Mouse (Mus musculus): ENCODE results near the gene Ccr2. TPM values are rescaled to one million over a fixed set of nuclear protein-coding genes. Genes with fewer than 3 reads are reported as not detected.
"Not testable (repeated sequence)": the region's sequence is repeated elsewhere in the genome, so short reads cannot be mapped to it uniquely, and the experiment has no call there.

Gene Ccr2
- polyA plus RNA-seq, 1 experiment = not detected

DNA sequence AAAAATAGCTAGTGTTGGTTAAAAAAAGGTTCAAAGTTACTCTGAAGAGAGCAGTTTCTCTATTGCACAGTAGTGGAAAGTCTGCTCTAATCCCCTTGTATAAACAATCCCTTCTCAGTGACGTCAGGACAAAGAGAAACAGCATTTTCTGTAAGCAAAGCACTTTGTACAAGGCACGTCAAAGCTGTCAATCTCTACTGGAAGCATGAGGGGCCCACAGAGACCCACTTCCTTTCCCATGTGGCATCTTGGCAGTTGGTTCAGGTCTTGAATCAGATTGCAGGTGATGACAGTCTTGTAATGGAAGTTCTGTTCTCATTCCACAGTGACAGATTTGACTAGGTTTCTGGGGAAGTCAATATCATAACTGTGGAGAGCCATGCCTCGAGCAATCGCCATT is 21.9 kb upstream of the Ccr2 start:
- no peaks in the 10 kb centered on the region for H3K9me3 ChIP-seq (ENCODE audit: control insufficient read depth, low read length)
- no peaks in the 10 kb centered on the region for H3K27me3 ChIP-seq (ENCODE audit: control insufficient read depth)
- H3K4me3 ChIP-seq (replicated peaks) = no peak overlapping the region
- no peaks in the 10 kb centered on the region; the same call in 1 of the 2 replicates for H3K4me1 ChIP-seq (ENCODE audit: control insufficient read depth)
- H3K36me3 ChIP-seq (ENCODE audit: control insufficient read depth) = no peaks in the 10 kb centered on the region
- TF ChIP-seq GATA1 (IDR thresholded peaks at IDR 0.05; ENCODE audit: low read length) = no peak
- TF ChIP-seq TAL1 (IDR thresholded peaks at IDR 0.05; ENCODE audit: low read length) = no peak

DNA sequence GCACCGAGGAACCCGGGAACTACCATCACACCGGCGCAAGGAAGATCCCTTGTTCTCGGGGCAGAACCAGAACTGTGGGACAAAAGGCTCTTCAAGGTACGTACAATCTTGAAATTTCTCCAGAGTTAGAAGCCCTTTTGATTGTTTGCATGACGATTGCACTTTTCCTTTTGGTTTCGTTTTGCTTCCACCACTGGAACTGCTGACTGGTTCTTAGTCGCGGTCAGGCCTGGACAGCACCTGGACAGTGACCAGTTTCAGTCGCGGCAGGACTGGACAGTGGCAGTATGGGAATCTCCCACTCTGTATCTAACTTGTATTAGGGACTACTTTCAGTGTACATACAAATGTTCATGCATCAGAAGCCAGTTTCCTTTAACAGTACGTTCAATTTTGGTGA is 21.3 kb upstream of the Ccr2 start:
- not testable (repeated sequence) for H3K4me1 ChIP-seq (ENCODE audit: control insufficient read depth); H3K4me3 ChIP-seq (replicated peaks); H3K36me3 ChIP-seq (ENCODE audit: control insufficient read depth); H3K9me3 ChIP-seq (ENCODE audit: control insufficient read depth, low read length); H3K27me3 ChIP-seq (ENCODE audit: control insufficient read depth)

DNA sequence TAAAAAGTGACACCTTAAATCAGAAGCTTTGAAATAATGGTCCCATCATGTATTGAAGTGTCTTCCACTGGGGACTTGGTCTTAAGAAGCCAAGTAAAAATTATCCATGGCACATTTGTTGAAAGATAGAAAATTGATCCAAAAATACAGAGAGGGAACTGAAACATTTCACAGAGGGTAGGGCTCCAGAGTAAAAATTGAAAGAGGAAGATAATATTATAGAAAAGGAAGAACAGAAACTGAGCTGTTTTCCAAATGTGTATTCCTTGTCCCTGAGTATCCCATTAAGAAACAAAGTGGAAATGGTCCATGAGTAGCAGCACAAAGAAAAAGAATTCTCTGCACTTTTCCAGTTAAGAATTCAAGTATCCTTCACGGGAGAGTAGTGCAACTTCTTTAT is 11.3 kb upstream of the Ccr2 start:
- Histone ChIP-seq H3K36me3 (ENCODE audit: control insufficient read depth) (no peaks in the 10 kb centered on the region), H3K9me3 (ENCODE audit: control insufficient read depth, low read length) (no peaks in the 10 kb centered on the region), H3K4me1 (ENCODE audit: control insufficient read depth) (no peaks in the 10 kb centered on the region), H3K4me3 (replicated peaks) (no peak overlapping the region), H3K27me3 (ENCODE audit: control insufficient read depth) (no peaks in the 10 kb centered on the region)
- TF ChIP-seq TAL1 (IDR thresholded peaks at IDR 0.05; ENCODE audit: low read length) (no peak), GATA1 (IDR thresholded peaks at IDR 0.05; ENCODE audit: low read length) (no peak)

- Histone ChIP-seq H3K9me3 (ENCODE audit: control insufficient read depth, low read length) (no peaks in the 10 kb centered on the region), H3K27me3 (ENCODE audit: control insufficient read depth) (no peaks in the 10 kb centered on the region), H3K36me3 (ENCODE audit: control insufficient read depth) (no peaks in the 10 kb centered on the region), H3K4me1 (ENCODE audit: control insufficient read depth) (peaks cover 9% of the 10 kb centered on the region), H3K4me3 (replicated peaks) (no peak overlapping the region)
- TF ChIP-seq GATA1 (IDR thresholded peaks at IDR 0.05; ENCODE audit: low read length) (no peak), TAL1 (IDR thresholded peaks at IDR 0.05; ENCODE audit: low read length) (no peak)
Measured at GRCm38 (mm10) chr9:124099127-124099526, 2.6 kb upstream of the Ccr2 start.

DNA sequence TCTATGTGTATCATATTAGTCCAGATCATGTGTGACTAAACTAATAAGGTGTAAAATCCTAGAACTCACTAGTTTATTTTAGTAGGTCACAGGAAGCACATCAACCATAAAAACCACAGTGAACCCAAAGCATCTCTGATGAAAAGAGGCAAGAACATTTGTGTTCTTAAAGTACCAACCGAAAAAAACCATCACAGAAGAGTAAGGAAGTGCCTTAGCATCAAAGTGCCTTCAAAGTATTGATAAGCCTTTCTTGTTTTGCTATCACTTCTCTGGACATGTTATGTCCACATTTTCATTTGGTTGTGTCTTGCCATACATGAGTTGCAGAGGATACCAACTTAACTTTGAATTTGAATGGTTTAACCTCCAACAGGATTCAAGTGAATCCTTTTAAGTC is 1.4 kb upstream of the Ccr2 start:
- TF ChIP-seq TAL1 (IDR thresholded peaks at IDR 0.05; ENCODE audit: low read length) (no peak), GATA1 (IDR thresholded peaks at IDR 0.05; ENCODE audit: low read length) (no peak)
- Histone ChIP-seq H3K4me3 (replicated peaks) (no peak overlapping the region), H3K9me3 (ENCODE audit: control insufficient read depth, low read length) (no peaks in the 10 kb centered on the region), H3K27me3 (ENCODE audit: control insufficient read depth) (no peaks in the 10 kb centered on the region), H3K36me3 (ENCODE audit: control insufficient read depth) (no peaks in the 10 kb centered on the region), H3K4me1 (ENCODE audit: control insufficient read depth) (peaks cover 9% of the 10 kb centered on the region)

GRCm38 (mm10) chr9:124103199-124103598 is 1.4 kb downstream of the Ccr2 start:
- H3K27me3 ChIP-seq (ENCODE audit: control insufficient read depth) = no peaks in the 10 kb centered on the region
- no peak overlapping the region for H3K4me3 ChIP-seq (replicated peaks)
- no peaks in the 10 kb centered on the region for H3K9me3 ChIP-seq (ENCODE audit: control insufficient read depth, low read length)
- peaks cover 12% of the 10 kb centered on the region for H3K4me1 ChIP-seq (ENCODE audit: control insufficient read depth)
- TF ChIP-seq GATA1 (IDR thresholded peaks at IDR 0.05; ENCODE audit: low read length) (no peak), TAL1 (IDR thresholded peaks at IDR 0.05; ENCODE audit: low read length) (no peak)
- no peaks in the 10 kb centered on the region for H3K36me3 ChIP-seq (ENCODE audit: control insufficient read depth)

DNA sequence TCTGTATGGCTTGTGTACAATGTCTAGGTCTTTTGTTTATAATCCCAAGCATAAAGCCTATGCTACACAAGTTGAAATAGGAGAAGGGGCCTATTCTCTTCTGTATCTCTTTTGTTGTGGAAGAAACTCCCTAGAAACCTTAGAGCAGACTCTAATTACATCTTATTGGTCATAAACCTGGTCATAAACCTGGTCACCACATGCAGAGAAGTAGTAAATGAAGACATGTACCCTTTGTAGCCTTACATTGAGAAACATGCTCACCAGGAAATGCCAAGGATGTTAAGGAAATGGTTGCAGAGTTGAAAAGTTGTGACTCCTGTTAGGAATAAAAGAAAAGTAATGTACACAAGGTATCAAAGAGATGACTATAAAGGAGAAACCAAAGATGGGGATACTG is 3.4 kb downstream of the Ccr2 start:
- Histone ChIP-seq H3K4me1 (ENCODE audit: control insufficient read depth) (peaks cover 24% of the 10 kb centered on the region), H3K9me3 (ENCODE audit: control insufficient read depth, low read length) (no peaks in the 10 kb centered on the region), H3K4me3 (replicated peaks) (no peak overlapping the region), H3K27me3 (ENCODE audit: control insufficient read depth) (no peaks in the 10 kb centered on the region), H3K36me3 (ENCODE audit: control insufficient read depth) (no peaks in the 10 kb centered on the region)
- TF ChIP-seq TAL1 (IDR thresholded peaks at IDR 0.05; ENCODE audit: low read length) (no peak), GATA1 (IDR thresholded peaks at IDR 0.05; ENCODE audit: low read length) (no peak)

- TF ChIP-seq TAL1 (IDR thresholded peaks at IDR 0.05; ENCODE audit: low read length) = no peak
- no peak for TF ChIP-seq GATA1 (IDR thresholded peaks at IDR 0.05; ENCODE audit: low read length)
- no peaks in the 10 kb centered on the region for H3K9me3 ChIP-seq (ENCODE audit: control insufficient read depth, low read length)
- H3K4me3 ChIP-seq (replicated peaks) = no peak overlapping the region
- H3K4me1 ChIP-seq (ENCODE audit: control insufficient read depth) = peaks cover 30% of the 10 kb centered on the region
- no peaks in the 10 kb centered on the region for H3K27me3 ChIP-seq (ENCODE audit: control insufficient read depth)
- no peaks in the 10 kb centered on the region for H3K36me3 ChIP-seq (ENCODE audit: control insufficient read depth)
Measured at GRCm38 (mm10) chr9:124107232-124107631, 5.5 kb downstream of the Ccr2 start.

GRCm38 (mm10) chr9:124108356-124109127 is 6.8 kb downstream of the Ccr2 start:
- H3K4me3 ChIP-seq (replicated peaks) = no peak overlapping the region
- TF ChIP-seq TAL1 (IDR thresholded peaks at IDR 0.05; ENCODE audit: low read length) = no peak
- TF ChIP-seq GATA1 (IDR thresholded peaks at IDR 0.05; ENCODE audit: low read length) = no peak
- H3K27me3 ChIP-seq (ENCODE audit: control insufficient read depth) = no peaks in the 10 kb centered on the region
- peaks cover 33% of the 10 kb centered on the region for H3K4me1 ChIP-seq (ENCODE audit: control insufficient read depth)
- H3K9me3 ChIP-seq (ENCODE audit: control insufficient read depth, low read length) = no peaks in the 10 kb centered on the region
- no peaks in the 10 kb centered on the region for H3K36me3 ChIP-seq (ENCODE audit: control insufficient read depth)

DNA sequence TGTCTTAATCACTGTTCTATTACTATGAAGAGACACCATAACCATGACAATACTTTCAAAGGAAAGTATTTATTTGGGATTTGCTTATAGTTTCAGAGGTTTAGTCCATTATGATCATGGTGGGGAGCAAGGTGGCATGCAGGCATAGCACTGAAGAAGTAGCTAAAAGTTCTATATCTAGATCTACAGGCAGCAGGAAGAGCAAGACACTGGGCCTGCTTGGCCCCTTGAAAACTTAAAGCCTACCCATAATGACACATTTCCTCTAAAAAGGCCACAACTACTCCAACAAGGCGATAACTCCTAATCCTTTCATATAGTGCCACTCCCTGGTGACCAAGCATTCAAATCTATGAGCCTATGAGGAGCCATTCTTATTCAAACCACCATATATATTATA is 10.2 kb downstream of the Ccr2 start:
- peaks cover 35% of the 10 kb centered on the region for H3K4me1 ChIP-seq (ENCODE audit: control insufficient read depth)
- H3K4me3 ChIP-seq (replicated peaks) = no peak overlapping the region
- no peaks in the 10 kb centered on the region for H3K27me3 ChIP-seq (ENCODE audit: control insufficient read depth)
- no peaks in the 10 kb centered on the region for H3K36me3 ChIP-seq (ENCODE audit: control insufficient read depth)
- no peak for TF ChIP-seq TAL1 (IDR thresholded peaks at IDR 0.05; ENCODE audit: low read length)
- H3K9me3 ChIP-seq (ENCODE audit: control insufficient read depth, low read length) = no peaks in the 10 kb centered on the region

All from erythroblast, embryonic 14.5 days (primary cell).